Mouse (Mus musculus) WW6 (cell line): ENCODE data around the gene Gm6377.

Experiments
- DNase-seq: peaks from one replicate; pipeline ENCODE4 v3.0.0-alpha.2; 2013; ENCODE audit warnings: low read depth, low spot score

Gene Gm6377

GRCm38 (mm10) chrX:109196468-109196867 lies at the start of gene Gm6377:
Gene Gm6377 (plus strand): TSS chrX:109196756.
- DNase-seq: no peak

GRCm38 (mm10) chrX:109147108-109147507 lies 49.4 kb upstream of the Gm6377 start:
- no peak for DNase-seq

GRCm38 (mm10) chrX:109151228-109151627 lies 45.3 kb upstream of the Gm6377 start:
- DNase-seq: no peak

- no peak for DNase-seq
These were observed 36.2 kb upstream of the Gm6377 start for GRCm38 (mm10) chrX:109160326-109160725.

- DNase-seq: no peak
These were observed 35.7 kb upstream of the Gm6377 start for GRCm38 (mm10) chrX:109160901-109161300.

- no peak for DNase-seq
These were observed 21.5 kb upstream of the Gm6377 start for GRCm38 (mm10) chrX:109175038-109175437.

- no peak for DNase-seq
These were observed 21.1 kb upstream of the Gm6377 start for GRCm38 (mm10) chrX:109175470-109175869.

GRCm38 (mm10) chrX:109184706-109185478 lies 11.7 kb upstream of the Gm6377 start:
- no peak for DNase-seq

GRCm38 (mm10) chrX:109189607-109190006 lies 6.9 kb upstream of the Gm6377 start:
- DNase-seq: no peak

GRCm38 (mm10) chrX:109190969-109191368 lies 5.6 kb upstream of the Gm6377 start:
- no peak for DNase-seq

- DNase-seq: no peak
These were observed 5.1 kb upstream of the Gm6377 start for GRCm38 (mm10) chrX:109191436-109191835.

GRCm38 (mm10) chrX:109207843-109208242 lies 11.3 kb downstream of the Gm6377 start:
- DNase-seq: no peak

GRCm38 (mm10) chrX:109228720-109229119 lies 32.2 kb downstream of the Gm6377 start:
- no peak for DNase-seq

- DNase-seq: no peak
These were observed 39.0 kb downstream of the Gm6377 start for GRCm38 (mm10) chrX:109235383-109236036.

GRCm38 (mm10) chrX:109238163-109238562 lies 41.6 kb downstream of the Gm6377 start:
- DNase-seq: no peak
